Mouse (Mus musculus) mouse trophoblast stem cell (cell line): Measurements from ENCODE around the gene Ophn1.

Source experiments
- in situ Hi-C, 2 experiments: fragments of 300-500 bp; cut with MseI, MboI; formaldehyde crosslinking; loops; 2 replicates in 1 of 2; 3 replicates in 1 of 2; pipeline ENCODE4 v1.15.1; 2025

Ophn1 gene

DNA sequence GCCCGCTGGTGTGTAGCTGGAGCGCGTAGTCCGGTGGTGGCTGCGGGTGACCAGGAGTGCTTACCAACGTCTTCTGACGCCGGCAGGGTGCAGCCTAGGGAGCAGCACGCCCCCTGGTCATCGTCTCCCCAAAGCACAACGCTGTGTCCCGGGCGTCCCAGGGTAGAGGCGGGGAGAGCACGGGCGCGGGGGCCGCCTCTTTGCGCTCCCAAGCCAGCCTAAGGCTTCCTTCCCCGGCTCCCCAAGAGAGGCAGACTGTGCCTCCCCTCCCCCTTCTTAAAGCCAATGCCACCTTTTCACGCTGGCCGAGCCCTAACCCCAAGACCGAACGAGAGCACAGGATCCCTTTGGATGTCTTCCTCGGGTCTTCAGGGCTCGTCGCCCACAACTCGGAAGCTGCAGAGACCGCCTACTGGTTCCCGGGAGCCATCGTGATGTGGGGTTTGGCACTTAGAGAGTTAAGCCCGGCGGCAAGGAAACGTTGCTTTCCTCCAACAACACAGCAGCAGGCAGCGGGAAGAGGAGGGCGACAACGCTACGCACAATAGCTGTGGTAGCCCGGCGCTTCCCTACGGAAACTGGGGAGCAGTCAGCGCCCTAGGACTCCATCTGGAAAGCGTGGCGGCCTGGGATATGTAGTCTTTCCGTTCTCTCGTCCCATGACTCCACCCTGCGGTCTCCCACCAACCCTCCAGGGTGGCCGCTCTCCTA lies at the start of gene Ophn1:
Ophn1 (minus strand) TSS at position 620 of the 711 bp plus-strand sequence.
- in situ Hi-C loops, result no loop called here

DNA sequence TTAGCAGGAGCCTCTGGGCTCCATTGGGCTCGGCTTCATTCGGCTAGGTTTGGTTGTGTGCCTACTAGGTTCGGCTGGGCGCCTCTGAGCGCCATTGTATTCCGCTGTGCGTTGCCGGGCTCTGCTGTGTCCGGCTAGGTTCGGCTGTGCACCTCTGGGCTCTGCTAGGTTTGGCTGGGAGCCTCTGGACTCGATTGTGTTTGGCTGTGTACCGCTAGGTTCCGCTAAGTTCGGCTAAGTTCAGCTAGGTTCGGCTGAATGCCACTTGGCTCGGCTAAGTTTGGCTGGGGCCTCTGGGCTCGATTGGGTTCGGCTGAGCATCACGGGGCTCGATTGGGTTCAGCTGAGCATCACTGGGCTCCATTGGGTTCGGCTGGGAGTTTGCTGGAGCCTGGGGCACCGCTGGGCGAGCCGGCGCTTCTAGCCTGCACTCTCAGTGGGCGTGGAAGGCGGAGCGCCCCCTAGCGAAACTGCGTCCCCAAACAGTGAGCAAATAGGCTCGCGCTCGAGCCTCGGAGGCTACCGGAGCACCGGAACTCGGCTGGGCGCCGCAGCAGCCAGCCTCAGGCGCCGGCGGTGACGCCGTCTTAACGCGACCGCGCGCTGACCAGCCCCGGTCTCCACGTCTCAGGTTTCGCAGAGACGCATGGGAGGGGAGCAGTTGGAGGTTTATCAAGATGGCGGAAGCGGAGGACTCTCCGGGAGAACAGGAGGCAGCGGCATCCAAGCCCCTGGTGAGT lies 46.9 kb upstream of the Ophn1 start:
- in situ Hi-C loops, result no loop called here

DNA sequence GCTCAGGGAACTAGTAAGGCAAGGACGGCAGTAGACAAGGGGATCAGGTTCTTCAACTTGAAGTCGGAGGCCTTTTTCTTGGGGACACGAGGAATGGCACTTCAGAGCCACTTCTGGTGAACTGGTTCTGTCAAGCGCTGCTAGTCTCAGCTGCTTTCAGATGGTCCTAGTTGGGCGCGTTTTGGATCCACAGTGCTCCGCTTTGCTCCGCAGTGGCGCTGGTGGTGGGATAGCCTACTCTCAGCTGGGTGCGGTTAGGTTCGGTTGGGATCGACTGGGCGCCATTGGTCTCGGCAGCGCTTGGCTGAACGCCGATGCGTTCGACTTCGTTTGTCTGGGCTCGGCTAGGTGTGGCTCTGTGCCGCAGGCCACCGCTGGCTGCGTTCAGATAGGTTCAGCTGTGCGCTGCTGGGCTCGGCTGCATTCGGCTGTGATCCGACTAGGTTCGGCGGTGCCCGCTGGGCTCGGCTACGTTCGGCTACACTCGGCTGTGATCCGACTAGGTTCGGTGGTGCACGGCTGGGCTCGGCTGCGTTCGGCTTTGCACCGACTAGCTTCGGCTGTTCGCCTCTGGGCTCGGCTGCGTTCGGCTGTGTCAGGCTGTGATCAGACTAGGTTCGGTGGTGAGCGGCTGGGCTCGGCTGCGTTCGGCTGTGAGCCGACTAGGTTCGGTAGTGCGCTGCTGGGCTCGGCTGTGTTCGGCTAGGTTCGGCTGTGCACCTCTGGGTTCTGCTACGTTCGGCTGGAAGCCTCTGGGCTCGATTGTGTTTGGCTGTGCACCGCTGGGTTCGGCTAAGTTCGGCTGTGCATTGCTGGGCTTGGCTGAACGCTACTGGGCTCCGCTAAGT lies 46.1 kb upstream of the Ophn1 start:
- in situ Hi-C loops, result no loop called here

DNA sequence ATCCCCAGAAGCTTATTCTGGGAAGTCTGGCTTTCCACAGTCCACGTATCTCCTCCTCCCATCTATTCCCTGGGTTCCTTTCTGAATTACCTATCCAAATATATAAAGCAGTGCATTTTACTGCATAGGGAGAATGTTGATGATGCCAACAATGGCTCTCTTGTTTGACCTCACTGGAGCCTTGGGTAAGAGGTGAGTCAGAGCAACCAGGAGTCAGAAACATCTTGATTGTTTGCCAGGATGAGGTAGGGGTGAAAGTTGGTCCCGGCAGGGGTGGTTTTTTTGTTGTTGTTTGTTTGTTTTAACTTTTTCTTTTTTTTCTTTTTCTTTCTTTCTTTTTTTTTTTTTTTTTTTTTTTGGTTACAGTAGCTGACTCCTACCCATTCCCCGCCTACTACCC lies 45.3 kb upstream of the Ophn1 start, which contains the start of gene Yipf6:
Yipf6 (plus strand) TSS at position 216 of the 400 bp plus-strand sequence.
- in situ Hi-C loops, result no loop called here

DNA sequence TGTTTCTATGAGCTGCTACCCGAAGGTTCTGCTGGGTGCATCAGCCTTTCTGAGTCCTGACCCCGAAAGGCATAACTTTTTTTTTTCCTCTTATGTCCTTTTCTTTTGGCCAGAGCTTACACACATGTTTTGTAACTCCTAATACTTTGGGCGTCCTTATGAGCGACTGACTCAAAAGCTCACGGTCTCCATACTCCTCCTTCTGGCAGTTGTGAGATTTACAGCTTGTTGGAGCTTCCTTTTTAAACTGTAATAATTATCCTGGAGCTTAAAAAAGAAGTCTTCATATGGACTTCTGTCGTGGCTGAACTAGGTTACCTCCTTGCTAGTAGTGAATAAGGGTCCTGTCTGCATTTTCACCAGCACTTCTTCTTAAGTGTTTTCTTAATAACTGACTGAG lies 28.6 kb upstream of the Ophn1 start:
- in situ Hi-C loops, result no loop called here

DNA sequence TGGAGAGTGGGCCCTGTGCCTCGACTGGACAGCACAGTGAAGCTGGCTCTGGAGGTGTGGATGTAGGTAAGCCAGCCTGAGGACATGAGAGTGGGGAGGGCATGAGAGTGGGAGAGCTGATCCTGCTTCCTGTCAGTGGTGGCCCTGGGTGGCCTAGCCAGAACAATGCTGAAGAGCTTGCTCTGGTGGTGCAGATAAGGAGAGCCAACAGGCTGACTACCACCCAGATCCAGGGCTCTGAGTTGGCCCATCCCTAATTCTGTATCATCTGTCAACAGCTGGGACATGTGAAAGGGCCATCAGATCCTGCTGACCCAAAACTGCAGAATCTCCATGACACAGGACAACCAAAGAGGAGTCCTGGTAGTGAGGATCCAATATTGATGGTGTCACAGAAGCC lies 18.1 kb upstream of the Ophn1 start:
- in situ Hi-C loops, result no loop called here

DNA sequence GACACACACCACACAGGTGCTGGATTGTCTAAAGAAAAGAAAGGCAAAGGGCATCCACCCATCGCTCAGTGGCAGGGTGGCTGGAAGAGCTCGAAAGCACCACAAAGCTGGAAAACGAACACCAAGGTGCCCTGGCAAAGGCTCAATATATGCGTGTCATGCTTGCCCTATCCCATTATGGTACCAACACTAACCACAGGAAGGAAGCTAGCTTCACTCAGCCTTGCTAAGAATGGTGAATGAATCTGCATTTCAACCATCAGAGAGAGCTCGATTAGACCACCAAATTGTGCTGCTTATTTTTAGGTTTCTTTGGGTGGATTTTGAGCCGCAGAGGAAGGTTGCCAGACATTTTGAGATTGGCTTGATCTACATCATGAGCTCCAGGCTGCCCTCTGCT lies 13.4 kb upstream of the Ophn1 start:
- in situ Hi-C loops, result no loop called here

DNA sequence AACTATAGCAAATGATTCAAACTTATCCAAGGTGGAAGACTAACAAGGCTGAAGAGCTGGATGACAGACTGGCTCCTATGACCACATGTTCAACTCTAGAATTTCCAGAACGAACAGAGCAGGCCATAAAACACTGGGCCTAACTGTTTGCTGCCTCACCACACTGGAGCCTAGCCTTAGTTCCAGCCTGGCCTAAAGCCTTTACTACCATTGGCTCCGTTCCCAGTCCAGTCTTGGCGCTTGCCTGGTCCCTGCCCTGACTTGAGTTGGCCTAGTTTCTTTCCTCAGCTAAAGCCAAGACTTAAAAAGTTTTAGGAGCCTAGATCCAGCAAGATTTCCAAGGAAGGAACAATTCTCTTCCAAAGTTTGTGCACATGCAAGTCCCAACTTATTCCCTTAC lies 7.5 kb upstream of the Ophn1 start:
- in situ Hi-C loops, result no loop called here

DNA sequence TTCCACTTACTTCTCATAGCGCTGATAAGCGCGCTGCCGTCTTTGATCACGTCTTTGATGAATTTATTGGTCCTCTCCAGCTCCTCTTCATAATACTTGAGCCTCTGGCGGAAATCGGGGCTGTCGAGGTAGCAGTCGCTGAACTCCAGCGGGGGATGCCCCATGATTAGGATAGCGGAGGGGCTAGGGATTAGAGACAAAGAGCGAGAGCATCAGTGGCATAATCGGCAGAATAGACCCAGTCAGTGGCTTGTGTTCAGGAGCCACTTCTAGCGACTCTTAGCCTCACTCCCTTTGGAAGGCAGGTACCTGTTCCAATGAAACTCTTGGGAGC lies 786 bp downstream of the Ophn1 start:
- in situ Hi-C loops, result no loop called here

DNA sequence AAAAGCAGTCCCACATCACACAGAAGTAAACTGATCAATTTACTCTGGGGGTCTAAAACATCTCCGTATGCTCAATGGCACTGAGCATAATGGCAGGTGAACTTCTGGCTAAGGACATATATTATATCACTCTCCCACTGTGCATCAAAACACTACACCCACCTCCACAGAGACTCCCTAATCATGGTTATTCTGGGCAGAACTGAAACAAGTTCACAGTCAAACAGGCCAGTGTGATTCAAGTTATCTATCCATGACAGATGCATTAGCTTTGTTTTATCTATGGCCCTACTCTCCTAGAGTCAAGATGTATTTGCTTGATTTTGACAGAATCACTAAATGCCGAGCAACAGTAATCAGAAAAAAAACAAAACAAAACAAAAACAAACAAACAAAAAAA lies 8.8 kb downstream of the Ophn1 start:
- in situ Hi-C loops, result no loop called here

DNA sequence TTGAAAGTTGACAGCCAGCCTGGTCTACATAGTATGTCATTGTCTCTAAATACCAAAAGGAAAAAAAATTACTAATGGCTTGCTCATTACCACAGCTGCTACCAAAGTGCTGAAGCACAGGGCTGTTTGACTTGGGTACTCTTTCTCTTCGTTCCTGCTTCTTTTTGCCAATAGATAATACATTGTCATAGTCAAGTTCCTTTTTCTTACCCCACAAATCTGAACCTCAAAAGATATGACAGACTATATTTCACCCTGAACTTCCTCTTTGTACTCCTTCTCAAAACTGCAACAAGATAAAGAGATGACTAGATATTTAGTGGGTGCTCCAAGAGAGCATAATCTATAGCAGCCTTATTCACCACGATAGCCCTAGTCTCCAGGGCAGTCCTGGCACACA lies 9.7 kb downstream of the Ophn1 start:
- in situ Hi-C loops, result no loop called here

DNA sequence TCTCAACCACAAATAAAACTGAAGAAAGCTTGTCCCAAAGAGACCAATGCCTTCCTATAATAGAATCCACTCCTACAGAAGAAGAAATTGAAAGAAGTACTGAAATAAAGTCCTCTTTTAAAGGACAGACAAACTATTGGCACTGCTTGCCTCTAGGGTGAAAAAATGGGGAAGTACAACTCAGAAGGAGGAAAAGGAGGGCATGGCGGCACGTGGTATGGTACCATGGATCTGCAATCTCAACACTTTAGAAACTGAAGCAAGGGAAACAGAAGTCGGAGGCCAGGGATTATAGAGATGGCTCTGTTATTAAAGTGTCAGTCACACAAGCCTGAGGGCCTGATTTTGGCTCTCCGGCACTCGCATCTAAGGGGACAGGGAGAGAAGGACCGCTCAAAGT lies 10.5 kb downstream of the Ophn1 start:
- in situ Hi-C loops, result no loop called here

DNA sequence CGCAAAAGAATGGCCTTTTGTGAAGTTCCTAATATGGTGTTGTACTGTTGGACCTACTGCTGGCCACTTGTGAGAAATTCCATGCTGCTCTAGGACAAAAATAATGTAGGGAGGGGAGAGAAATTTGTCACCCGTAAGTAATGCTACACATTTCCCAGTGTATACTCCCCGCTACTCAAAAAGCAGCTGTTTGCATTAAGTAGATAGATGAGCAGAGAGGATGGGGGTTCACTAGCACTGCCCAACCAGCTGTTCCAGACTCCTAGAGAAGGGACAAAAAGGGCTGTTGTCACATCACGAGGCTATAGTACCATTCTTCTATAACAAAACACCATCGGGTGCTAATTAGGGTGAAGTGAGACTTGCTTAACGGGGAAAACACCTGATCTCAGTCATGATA lies 15.7 kb downstream of the Ophn1 start:
- in situ Hi-C loops, result no loop called here

DNA sequence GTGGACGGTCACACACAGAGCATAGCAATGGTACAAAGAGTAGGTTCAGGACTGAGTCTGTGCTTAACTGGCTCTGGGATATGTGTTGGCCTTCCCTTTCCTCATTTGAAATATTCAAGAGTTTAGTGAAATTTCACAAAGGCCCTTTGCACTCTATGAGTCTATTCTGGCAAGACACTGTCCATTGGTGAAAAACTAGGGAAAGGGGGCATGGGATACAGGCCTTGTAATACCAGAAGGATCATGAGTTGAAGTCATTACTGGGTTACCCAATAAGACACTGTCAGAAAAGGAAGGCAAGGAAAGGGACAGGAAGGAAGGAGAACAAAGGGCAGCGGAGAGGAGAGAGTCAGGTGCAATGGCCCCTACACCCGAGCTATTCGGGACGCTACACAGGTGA lies 16.7 kb downstream of the Ophn1 start:
- in situ Hi-C loops, result no loop called here

DNA sequence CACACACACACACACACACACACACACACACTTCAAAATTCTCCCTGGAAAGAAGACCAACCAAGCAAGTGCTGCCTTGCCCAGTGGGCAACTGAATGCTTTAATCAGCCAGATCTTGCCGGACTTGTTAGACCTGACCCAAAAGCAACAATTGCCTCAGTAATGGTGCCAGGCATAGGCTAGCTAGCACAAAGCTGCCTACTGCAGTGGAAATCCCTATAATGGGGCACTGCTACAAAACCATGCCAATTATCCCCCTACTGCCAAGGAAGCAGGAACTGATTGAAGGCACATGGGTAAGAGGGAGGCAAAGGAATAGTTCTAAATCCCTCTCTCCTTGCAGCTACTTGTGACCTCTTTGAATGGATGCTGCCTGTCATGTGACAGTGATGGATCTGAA lies 18.8 kb downstream of the Ophn1 start:
- in situ Hi-C loops, result no loop called here

DNA sequence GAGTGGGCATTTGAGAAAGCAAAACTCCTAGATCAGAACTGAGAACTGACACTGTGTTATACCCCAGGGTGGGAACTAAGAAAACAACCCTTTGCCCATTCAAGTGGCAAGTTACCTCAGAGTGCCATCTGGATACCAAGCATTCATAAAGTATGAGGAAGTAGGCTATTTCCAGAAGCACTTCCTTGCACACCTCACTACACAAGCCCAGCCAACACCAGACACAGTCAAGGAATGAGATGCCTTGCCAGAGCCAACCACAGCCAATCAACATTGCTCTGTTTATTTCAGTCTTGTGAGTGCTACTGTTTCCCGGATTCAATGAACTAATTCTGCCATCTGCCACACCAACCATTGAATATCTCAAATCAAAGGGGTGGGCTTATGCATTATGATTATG lies 20.3 kb downstream of the Ophn1 start:
- in situ Hi-C loops, result no loop called here

DNA sequence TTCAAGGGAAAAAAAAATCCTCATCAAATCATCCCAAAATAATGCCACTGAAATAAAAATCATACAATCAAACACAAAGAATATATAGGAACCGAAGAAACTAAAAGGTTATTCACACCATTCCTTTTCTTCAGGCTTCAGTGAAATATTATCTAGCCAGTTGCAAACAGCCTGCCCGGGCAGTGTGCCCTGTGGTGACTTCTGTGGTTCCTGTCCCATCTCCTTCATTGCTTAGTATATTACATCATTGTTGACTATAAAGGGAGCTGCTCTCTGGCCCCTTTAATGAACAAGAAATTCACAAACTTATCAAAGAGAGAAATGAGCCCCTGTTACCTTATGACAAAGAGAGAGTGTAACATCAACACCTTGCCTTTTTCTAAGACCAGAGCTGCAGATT lies 21.1 kb downstream of the Ophn1 start:
- in situ Hi-C loops, result no loop called here

DNA sequence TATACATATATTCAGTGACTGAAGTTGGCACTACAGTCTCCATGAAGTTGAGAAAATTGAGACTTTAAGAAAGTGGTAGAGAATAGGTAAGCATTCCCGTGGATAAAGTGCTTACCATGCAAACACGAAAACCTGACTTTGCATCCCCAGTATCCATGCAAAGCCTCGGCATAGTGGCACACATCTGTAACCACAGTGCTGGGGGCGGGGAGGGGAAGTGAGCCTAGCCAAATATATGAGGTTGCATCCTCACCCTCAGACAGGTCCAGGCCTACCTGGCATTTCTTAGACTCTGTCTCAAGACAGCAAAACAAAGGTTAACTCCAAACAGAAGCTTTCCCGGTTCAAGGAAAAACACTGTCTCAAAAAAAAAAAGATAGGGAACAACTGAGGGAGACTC lies 21.7 kb downstream of the Ophn1 start:
- in situ Hi-C loops, result no loop called here

DNA sequence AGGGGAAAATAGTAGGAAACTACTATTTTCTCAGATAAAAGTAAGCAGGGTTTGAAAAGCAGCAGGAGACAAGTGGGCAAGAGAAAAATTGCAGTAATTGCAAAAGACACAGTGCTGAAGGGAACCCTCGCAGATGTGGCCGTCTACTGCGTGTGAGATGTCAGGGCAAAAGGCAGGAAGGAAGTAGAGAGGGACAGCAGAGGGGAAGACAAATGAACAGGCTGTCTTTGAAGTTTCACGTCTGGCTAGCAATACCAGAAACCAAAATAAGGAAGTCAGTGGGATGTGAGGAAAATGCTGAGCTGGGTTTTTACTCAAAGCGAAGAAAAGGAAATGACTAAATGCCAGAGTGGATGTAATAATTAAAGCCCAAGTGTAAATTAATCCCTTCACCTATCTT lies 30.7 kb downstream of the Ophn1 start:
- in situ Hi-C loops, result no loop called here

DNA sequence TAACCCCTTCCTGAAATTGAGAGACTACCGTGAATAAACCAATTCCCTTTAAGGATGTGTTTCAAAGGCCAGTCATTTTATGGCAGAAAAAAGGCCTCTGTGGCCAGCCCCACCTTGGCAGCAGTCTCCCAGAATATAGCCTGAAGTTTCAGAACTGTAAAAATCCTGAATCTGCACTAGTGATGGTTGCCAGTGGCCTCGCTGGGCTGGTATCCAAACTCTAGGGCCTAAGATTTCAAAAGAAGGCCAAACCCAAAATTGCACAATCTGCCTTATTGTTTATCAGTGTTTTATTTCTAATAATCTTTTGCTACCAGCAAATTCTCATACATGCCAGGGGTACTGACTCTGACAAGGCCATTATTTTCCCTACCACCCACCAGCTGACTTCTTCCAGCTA lies 34.8 kb downstream of the Ophn1 start:
- in situ Hi-C loops, result no loop called here

DNA sequence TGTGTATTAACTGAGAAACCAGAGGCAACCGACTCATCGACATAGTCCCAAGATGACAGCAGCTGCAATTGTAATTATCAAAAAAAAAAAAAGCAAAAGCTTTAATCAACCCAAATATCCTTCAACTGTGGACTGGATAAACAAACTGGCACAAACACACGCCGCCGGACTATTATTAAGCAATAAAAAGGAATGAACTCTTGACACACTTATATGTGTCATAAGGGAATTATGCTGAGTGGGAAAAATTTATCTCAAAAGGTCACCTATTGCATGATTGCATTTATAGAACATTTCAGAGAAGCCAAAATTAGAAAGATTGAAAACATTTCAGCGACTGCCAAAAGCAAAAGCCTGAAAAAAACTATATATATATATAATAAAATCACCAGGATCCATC lies 40.0 kb downstream of the Ophn1 start:
- in situ Hi-C loops, result no loop called here

DNA sequence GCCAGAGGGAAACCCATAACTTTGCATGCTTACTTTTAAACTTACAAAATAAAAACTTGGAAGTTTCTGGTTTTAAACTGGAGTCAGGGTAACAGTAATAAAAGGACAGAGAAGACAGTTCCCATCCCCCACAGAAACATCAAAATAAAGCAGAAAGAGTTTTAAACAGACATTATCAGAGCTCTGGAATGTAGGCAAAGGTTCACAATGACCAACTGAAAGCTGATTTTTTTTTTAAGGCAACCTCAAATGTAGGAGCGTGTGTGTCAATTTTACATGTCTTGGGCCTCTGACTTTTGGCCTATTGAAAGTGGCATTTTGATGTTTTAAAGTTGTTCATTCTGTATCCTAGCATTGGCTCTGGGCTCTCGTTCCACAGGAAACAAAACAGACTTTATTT lies 49.2 kb downstream of the Ophn1 start:
- in situ Hi-C loops, result no loop called here

DNA sequence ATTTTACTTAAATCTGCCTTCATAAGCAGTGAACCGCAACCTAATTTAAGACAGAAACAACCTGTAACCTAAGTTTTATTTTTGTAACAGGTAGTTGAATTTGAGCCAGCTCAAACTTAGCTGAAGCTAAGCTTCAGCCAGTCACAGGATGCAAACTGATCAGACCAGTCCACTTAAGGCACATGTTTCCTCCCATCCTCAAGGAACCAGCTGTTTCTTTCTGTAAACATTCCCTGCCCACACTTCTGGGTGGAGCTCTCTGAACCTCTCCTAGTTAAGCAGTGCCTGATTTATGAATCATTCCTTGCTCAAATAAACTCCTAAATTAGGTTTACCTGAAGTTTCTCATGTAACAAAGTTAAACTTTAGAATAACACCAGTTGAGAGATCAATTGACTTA lies 54.8 kb downstream of the Ophn1 start:
- in situ Hi-C loops, result no loop called here
